Mouse (Mus musculus): ENCODE measurements around the gene Zbtb9. TPM values are rescaled to one million over a fixed set of nuclear protein-coding genes. Genes with fewer than 3 reads are reported as not detected.

Zbtb9 gene
- total and polyA plus RNA-seq, 3 experiments, result 10.7 to 13.4 TPM; not detected in 1

DNA sequence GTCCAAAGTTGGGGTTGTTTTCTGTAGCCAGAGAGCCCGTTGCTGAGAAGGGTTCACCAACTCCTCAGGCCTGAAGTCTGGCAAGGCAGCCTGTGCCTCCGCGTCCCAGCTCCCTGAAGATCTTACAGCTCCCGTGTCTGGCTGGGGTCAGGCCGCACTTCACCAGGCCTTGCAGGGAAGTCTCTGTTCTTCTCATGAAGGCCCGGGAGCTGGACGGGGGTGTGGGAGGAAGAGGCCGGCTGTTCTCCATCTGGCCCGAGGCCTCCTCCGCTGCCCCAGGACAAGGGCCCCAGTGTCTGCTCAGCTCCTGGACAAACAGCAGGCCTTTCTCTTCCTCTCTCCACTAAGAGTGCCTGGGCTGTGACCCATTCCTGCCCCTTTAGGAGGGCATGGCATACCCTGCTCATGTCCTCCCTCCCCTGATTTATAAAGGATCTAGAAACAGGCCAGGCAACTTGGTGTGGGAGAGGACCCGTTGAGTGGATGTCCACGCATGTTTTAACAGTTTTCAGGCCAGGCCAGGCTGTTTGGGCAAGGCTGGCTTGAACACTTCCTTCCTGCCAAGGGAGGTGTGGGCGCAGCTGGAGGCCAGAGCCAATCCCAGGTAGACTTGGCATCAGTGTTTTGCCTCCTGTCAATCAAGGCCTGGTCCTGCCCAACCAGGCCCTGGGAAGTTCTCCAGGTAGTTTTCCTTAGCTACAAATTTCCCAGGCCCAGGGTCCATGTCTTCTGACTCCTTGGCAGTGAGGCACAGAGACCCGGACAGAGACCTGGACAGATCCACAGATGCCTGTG lies 75.7 kb downstream of the Zbtb9 start:
- Histone ChIP-seq H3K4me1 (ENCODE audit: control insufficient read depth in 1 of 2, insufficient read depth in 2 of 2, low read length in 2 of 2) (peaks cover 0 to 11% of the 10 kb centered on the region in 2 experiments; a peak in 2 of 4 replicates), H3K79me2 (ENCODE audit: control insufficient read depth, insufficient read depth, low read length, poor library complexity) (peaks cover 1% of the 10 kb centered on the region; the same call in 1 of the 2 replicates), H3K27me3 (ENCODE audit: control insufficient read depth in 1 of 2, insufficient read depth in 2 of 2, low read length in 2 of 2) (no peaks in the 10 kb centered on the region), H3K9ac (ENCODE audit: control insufficient read depth, low read depth, low read length, poor library complexity, severe bottlenecking) (no peak overlapping the region), H3K27ac (ENCODE audit: control insufficient read depth, low read depth, low read length) (no peak overlapping the region), H3K36me3 (ENCODE audit: control insufficient read depth in 1 of 2, insufficient read depth in 2 of 2, low read length in 2 of 2) (0 out of 4 replicates have a peak, but pooled peaks cover 0 to 2% of the 10 kb centered on the region in 2 experiments), H3K4me3 (ENCODE audit: control insufficient read depth in 1 of 2, insufficient read depth in 1 of 2, low read depth in 2 of 2, low read length in 2 of 2) (no peak overlapping the region), H3K9me3 (replicated peaks; ENCODE audit: insufficient read depth, low read length) (no peaks in the 10 kb centered on the region)
- TF ChIP-seq MYB (IDR thresholded peaks at IDR 0.05; ENCODE audit: low read depth, low read length) (no peak), RAD21 (IDR thresholded peaks at IDR 0.05; ENCODE audit: low read depth, low read length) (no peak), NELFE (IDR thresholded peaks at IDR 0.05; ENCODE audit: low read depth, low read length) (no peak), TAL1 (IDR thresholded peaks at IDR 0.05; ENCODE audit: low read length) (no peak), ELF1 (IDR thresholded peaks at IDR 0.05; ENCODE audit: low read depth, low read length) (no peak), ZMIZ1 (IDR thresholded peaks at IDR 0.05; ENCODE audit: low read depth, low read length) (no peak), JUND (IDR thresholded peaks at IDR 0.05; ENCODE audit: low read depth, low read length) (no peak), E2F4 (IDR thresholded peaks at IDR 0.05; ENCODE audit: borderline replicate concordance, low read depth, low read length) (no peak), POLR2AphosphoS5 (IDR thresholded peaks at IDR 0.05; ENCODE audit: borderline replicate concordance, low read depth, low read length) (no peak), CHD1 (IDR thresholded peaks at IDR 0.05; ENCODE audit: low read depth, low read length) (no peak), GABPA (IDR thresholded peaks at IDR 0.05; ENCODE audit: low read depth, low read length) (no peak), MYC (IDR thresholded peaks at IDR 0.05; ENCODE audit: low read depth, low read length) (no peak), UBTF (IDR thresholded peaks at IDR 0.05; ENCODE audit: borderline replicate concordance, insufficient read depth, low read depth, low read length) (no peak), MXI1 (IDR thresholded peaks at IDR 0.05; ENCODE audit: low read depth, low read length) (no peak)
- DNase-seq (ENCODE audit: low read depth, low spot score), result no peak

DNA sequence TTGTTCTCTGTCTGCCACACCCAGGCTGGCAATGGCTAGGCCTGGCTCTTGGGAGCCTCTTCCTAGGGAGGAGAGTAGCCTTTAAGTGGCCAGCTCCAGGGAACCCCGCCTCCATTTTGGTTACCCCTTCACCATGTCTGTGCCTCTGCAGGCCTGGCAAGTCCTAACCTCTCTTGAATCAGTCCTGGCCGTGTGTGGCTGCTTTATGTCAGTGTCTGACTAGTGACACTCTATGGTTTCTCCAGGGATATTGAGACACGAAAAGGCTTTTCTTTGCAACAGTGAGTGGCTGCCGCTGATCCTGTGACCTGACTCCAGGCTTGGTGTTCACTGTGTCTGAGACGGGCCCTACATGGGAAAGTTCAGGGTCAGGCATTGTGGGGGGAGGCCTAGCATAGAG lies 77.9 kb downstream of the Zbtb9 start:
- Histone ChIP-seq H3K27ac (ENCODE audit: control insufficient read depth, low read depth, low read length) (no peak overlapping the region), H3K4me1 (ENCODE audit: control insufficient read depth in 1 of 2, insufficient read depth in 2 of 2, low read length in 2 of 2) (peaks cover 0 to 12% of the 10 kb centered on the region in 2 experiments; a peak in 3 of 4 replicates), H3K79me2 (ENCODE audit: control insufficient read depth, insufficient read depth, low read length, poor library complexity) (peaks cover 1% of the 10 kb centered on the region; the same call in 1 of the 2 replicates), H3K4me3 (ENCODE audit: control insufficient read depth in 1 of 2, insufficient read depth in 1 of 2, low read depth in 2 of 2, low read length in 2 of 2) (peak overlapping the region in 1 of 2 experiments; percentile 64; a peak in 1 of 4 replicates), H3K9me3 (replicated peaks; ENCODE audit: insufficient read depth, low read length) (no peaks in the 10 kb centered on the region), H3K27me3 (ENCODE audit: control insufficient read depth in 1 of 2, insufficient read depth in 2 of 2, low read length in 2 of 2) (no peaks in the 10 kb centered on the region), H3K36me3 (ENCODE audit: control insufficient read depth in 1 of 2, insufficient read depth in 2 of 2, low read length in 2 of 2) (peaks cover 0 to 5% of the 10 kb centered on the region in 2 experiments; a peak in 1 of 4 replicates), H3K9ac (ENCODE audit: control insufficient read depth, low read depth, low read length, poor library complexity, severe bottlenecking) (peak overlapping the region; percentile 74)
- DNase-seq (ENCODE audit: low read depth, low spot score), result no peak
- TF ChIP-seq RCOR1 (IDR thresholded peaks at IDR 0.05; ENCODE audit: low read depth, low read length) (no peak), SMC3 (IDR thresholded peaks at IDR 0.05; ENCODE audit: low read depth, low read length) (no peak), UBTF (IDR thresholded peaks at IDR 0.05; ENCODE audit: borderline replicate concordance, insufficient read depth, low read depth, low read length) (no peak), MAZ (IDR thresholded peaks at IDR 0.05; ENCODE audit: low read depth, low read length) (no peak), ZNF384 (IDR thresholded peaks at IDR 0.05; ENCODE audit: low read depth, low read length) (no peak), ZC3H11A (IDR thresholded peaks at IDR 0.05; ENCODE audit: low read depth, low read length) (no peak), NELFE (IDR thresholded peaks at IDR 0.05; ENCODE audit: low read depth, low read length) (no peak), TBP (IDR thresholded peaks at IDR 0.05; ENCODE audit: low read depth, low read length) (no peak), TCF12 (IDR thresholded peaks at IDR 0.05; ENCODE audit: low read depth, low read length) (no peak), E2F4 (IDR thresholded peaks at IDR 0.05; ENCODE audit: borderline replicate concordance, low read depth, low read length) (no peak), POLR2AphosphoS2 (IDR thresholded peaks at IDR 0.05; ENCODE audit: low read length) (no peak), MAX (IDR thresholded peaks at IDR 0.05; ENCODE audit: low read length) (no peak), POLR2AphosphoS5 (IDR thresholded peaks at IDR 0.05; ENCODE audit: borderline replicate concordance, low read depth, low read length) (no peak), ZMIZ1 (IDR thresholded peaks at IDR 0.05; ENCODE audit: low read depth, low read length) (no peak)
